Mouse (Mus musculus) olfactory bulb, adult 2 months (tissue): Measurements from ENCODE around the gene Mast1.

ENCODE experiments used
- CTCF ChIP-seq: fragments of 200-500 bp; IDR thresholded peaks from 2 replicates; pipeline ENCODE4 v1.5.1; 2012; ENCODE audit warnings: low read depth, mild to moderate bottlenecking, low read length, moderate library complexity; ENCODE audit not compliant: insufficient read depth
- POLR2A ChIP-seq: fragments of 200-500 bp; IDR thresholded peaks from 2 replicates; pipeline ENCODE4 v1.6.1; 2012; ENCODE audit warnings: mild to moderate bottlenecking, low read depth, low read length, moderate library complexity; ENCODE audit not compliant: insufficient read depth

DNA sequence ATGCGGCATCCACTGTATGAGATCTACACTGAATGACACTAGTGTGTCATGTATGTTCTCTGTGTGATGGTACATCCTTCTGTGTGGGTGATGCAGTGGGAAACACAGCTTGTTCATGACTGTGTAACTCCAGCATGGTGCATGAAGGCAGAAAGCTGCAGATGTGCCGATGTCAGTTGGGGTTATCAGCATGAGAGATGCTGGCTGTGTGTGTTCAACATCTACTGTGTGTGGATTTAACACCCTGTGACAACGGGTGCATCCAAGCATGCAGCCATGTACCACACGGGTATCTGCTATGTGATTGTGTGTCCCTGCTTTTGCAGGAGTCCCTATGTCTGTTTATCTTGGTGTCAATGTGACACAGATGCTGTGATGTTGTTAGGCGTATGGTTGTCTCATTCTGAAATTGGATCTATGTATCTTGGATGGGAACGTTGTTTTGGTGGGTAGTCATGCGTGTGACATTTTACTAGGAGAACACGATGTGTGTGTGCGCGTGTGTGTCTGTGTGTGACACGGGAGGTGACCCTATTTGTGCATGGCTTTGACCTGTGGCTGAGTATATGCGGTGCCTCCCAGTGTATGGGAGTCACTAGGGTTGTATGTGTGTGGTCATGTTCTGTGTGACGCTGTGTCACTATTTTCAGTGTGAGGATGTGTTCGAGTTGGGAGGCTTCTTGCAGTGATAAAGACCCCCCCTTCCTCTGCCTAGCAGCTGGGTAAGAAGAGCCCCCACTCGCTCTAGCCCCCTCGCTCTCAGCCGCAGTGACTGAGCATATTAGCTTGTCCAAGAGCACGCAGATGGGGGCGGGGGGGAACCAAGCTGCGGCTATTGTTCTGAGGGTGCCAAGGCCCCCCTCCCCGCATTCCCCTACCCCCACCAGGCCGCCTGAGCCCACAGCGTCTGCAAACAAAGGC is 858 bp downstream of the Mast1 start:
- TF ChIP-seq POLR2A, result no peak
- TF ChIP-seq CTCF, result no peak
